Mouse (Mus musculus): ENCODE measurements at regions not wholly inside any gene's neighbourhood (a gene's known extent, or its start where the extent isn't known, plus 50 kb on each side); places are given as distances from the start of the nearest gene placed in this dataset.

GRCm38 (mm10) chr7:129896291-129896690 is 304.6 kb downstream of the Wdr11 start:
- TF ChIP-seq ZC3H11A (IDR thresholded peaks at IDR 0.05; ENCODE audit: borderline replicate concordance, low read depth, low read length), result no peak
- TF ChIP-seq MAFK (IDR thresholded peaks at IDR 0.05; ENCODE audit: insufficient read depth, low read depth, low read length), result no peak
- no peak for TF ChIP-seq CHD2 (IDR thresholded peaks at IDR 0.05; ENCODE audit: low read depth, low read length)
- no peak for TF ChIP-seq ZNF384 (IDR thresholded peaks at IDR 0.05; ENCODE audit: low read depth, low read length)
- no peak for TF ChIP-seq HCFC1 (IDR thresholded peaks at IDR 0.05; ENCODE audit: borderline replicate concordance, insufficient read depth, low read length)

Data from ES-E14 (cell line).